Comparison of ENCODE assay signal across 28 mouse cellular contexts in the genomic region with DNA sequence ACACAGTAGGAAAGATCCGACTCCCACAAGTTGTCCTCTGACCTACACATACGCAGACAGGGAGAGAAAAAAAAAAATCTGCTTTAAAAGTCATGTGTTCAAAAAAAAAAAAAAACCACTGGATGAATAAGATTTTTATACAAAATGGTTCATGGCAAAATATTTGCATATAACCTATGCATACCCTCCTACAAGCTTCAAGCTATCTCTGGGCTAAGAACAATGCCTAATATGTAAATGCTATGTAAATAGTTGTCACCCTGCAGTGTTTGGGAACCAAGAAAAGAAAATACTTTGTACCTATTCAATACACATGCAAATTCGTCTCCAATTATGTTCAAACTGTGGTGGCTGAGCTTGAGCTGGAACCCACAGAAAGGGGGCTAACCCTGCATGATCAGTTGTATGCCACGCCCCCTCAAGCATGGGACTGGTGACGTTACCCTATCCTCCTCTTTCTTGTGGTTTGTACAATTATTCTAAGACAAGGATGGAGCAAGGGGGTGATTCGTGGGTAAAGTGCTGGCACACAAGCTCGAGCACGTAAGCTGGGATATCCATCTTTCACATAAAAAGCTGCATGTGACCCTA. TPM values are rescaled to one million over a fixed set of nuclear protein-coding genes. Genes with fewer than 3 reads are reported as not detected.
DNase-seq lines count a peak whose midpoint lies in the region; ATAC-seq and TF ChIP-seq lines count a peak whose summit lies in the region.
"Had no signal": no experiment of that assay in that cellular context is flagged by ENCODE, and none has a peak within 500 bp of the region (broad histone marks: within the 10 kb centered on the region; RNA-seq: fewer than 3 reads in every experiment).

No protein-coding gene starts in this region.

- H3K79me2 ChIP-seq in CH12.LX (replicated peaks; ENCODE audit: control insufficient read depth, extremely low read depth, insufficient read depth, poor library complexity, severe bottlenecking) = no peaks in the 10 kb centered on the region

- no peak for TF ChIP-seq CTCF in CH12.LX (conservative IDR thresholded peaks at IDR 0.05 in 1 of 2, IDR thresholded peaks at IDR 0.05 in 1 of 2; ENCODE audit: low read depth in 2 of 2, low read length in 2 of 2)

- no peak for DNase-seq in hindbrain, embryonic 11.5 days (ENCODE audit: low spot score)
- no peak for DNase-seq in hindbrain, embryonic 14.5 days (ENCODE audit: low spot score)
- DNase-seq in CH12.LX (ENCODE audit: extremely low read depth) = peak; percentile 86
- peak; percentile 86 for DNase-seq in R1 (ENCODE audit: low read depth, low spot score)
- DNase-seq in spleen, adult 18-20 months = no peak
- DNase-seq in ovary, adult 18-20 months (ENCODE audit: low spot score) = no peak
- DNase-seq: cerebellum, adult 18-20 months; cerebellum, postnatal 14 days; gastrocnemius, adult 2 months; heart, postnatal 36 days; kidney, adult 18-20 months; kidney, postnatal 4 days; lung, adult 18-20 months; lung, postnatal 10 days; right cerebral cortex, postnatal 4 days; thymus, postnatal 36 days had no signal

- ATAC-seq in hindbrain, embryonic 11.5 days (ENCODE audit: low FRiP score) = peak; percentile 77; the same call in 1 of the 2 replicates
- no peak for ATAC-seq in hindbrain, embryonic 14.5 days (ENCODE audit: low FRiP score)
- 0 out of 2 replicates have a peak, but pooled peaks have one; percentile 55 for ATAC-seq in forebrain, embryonic 15.5 days (replicated peaks)
- ATAC-seq: liver, embryonic 12.5 days had no signal

- TF ChIP-seq POLR2A in CH12.LX (IDR thresholded peaks at IDR 0.05; ENCODE audit: low read depth, low read length) = no peak

- no peak for TF ChIP-seq RAD21 in CH12.LX (IDR thresholded peaks at IDR 0.05; ENCODE audit: low read depth, low read length)

- H3K9me3 ChIP-seq in hindbrain, embryonic 11.5 days (ENCODE audit: control insufficient read depth, low read length) = no peaks in the 10 kb centered on the region
- H3K9me3 ChIP-seq in hindbrain, embryonic 14.5 days (ENCODE audit: control insufficient read depth, low read length) = no peaks in the 10 kb centered on the region
- H3K9me3 ChIP-seq in CH12.LX (replicated peaks; ENCODE audit: low read length) = peaks cover 2% of the 10 kb centered on the region
- no peaks in the 10 kb centered on the region for H3K9me3 ChIP-seq in forebrain, embryonic 15.5 days
- H3K9me3 ChIP-seq: embryonic facial prominence, embryonic 12.5 days; limb, embryonic 13.5 days; liver, embryonic 12.5 days; midbrain, embryonic 10.5 days; neural tube, embryonic 12.5 days; stomach, embryonic 15.5 days had no signal

- H3K36me3 ChIP-seq in hindbrain, embryonic 11.5 days (ENCODE audit: control insufficient read depth, insufficient read depth, low read length) = no peaks in the 10 kb centered on the region
- no peaks in the 10 kb centered on the region for H3K36me3 ChIP-seq in hindbrain, embryonic 14.5 days (replicated peaks; ENCODE audit: control insufficient read depth, insufficient read depth)
- peaks cover 0 to 24% of the 10 kb centered on the region in 2 experiments for H3K36me3 ChIP-seq in CH12.LX (replicated peaks in 1 of 2; ENCODE audit: control insufficient read depth in 1 of 2, insufficient read depth in 1 of 2, low read length in 1 of 2)
- H3K36me3 ChIP-seq in forebrain, embryonic 15.5 days = no peaks in the 10 kb centered on the region
- H3K36me3 ChIP-seq: embryonic facial prominence, embryonic 12.5 days; limb, embryonic 13.5 days; liver, embryonic 12.5 days; midbrain, embryonic 10.5 days; neural tube, embryonic 12.5 days; stomach, embryonic 15.5 days had no signal

- WGBS in hindbrain, embryonic 11.5 days = 52% methylated on average over 8 of the region's 8 CpGs
- 35% methylated on average over 8 of the region's 8 CpGs for WGBS in hindbrain, embryonic 14.5 days
- WGBS in forebrain, embryonic 15.5 days = 27% methylated on average over 8 of the region's 8 CpGs

- H3K9ac ChIP-seq in hindbrain, embryonic 11.5 days (ENCODE audit: low read depth, low read length) = no peak overlapping the region
- H3K9ac ChIP-seq in hindbrain, embryonic 14.5 days = no peak overlapping the region
- H3K9ac ChIP-seq in CH12.LX (ENCODE audit: insufficient read depth, low read depth) = no peak overlapping the region
- H3K9ac ChIP-seq in forebrain, embryonic 15.5 days (replicated peaks) = no peak overlapping the region
- H3K9ac ChIP-seq: embryonic facial prominence, embryonic 12.5 days; limb, embryonic 13.5 days; liver, embryonic 12.5 days; neural tube, embryonic 12.5 days; stomach, embryonic 15.5 days had no signal

- TF ChIP-seq EP300 in CH12.LX (IDR thresholded peaks at IDR 0.05; ENCODE audit: low read length) = no peak

- in situ Hi-C loops in CH12.LX (cut with MboI; ENCODE audit: low pct_ligation_motif_present, low pct_unique_long_range_greater_than_20kb, low sequenced_read_pairs) = no loop called here

- H3K4me3 ChIP-seq in hindbrain, embryonic 11.5 days (ENCODE audit: low read depth, low read length) = no peak overlapping the region
- H3K4me3 ChIP-seq in hindbrain, embryonic 14.5 days (replicated peaks; ENCODE audit: low read length) = no peak overlapping the region
- H3K4me3 ChIP-seq in CH12.LX (replicated peaks in 1 of 3; ENCODE audit: low read depth in 2 of 3, low read length in 2 of 3, poor library complexity in 1 of 3) = no peak overlapping the region
- H3K4me3 ChIP-seq in forebrain, embryonic 15.5 days = no peak overlapping the region
- H3K4me3 ChIP-seq: embryonic facial prominence, embryonic 12.5 days; gastrocnemius, adult 2 months; limb, embryonic 13.5 days; liver, embryonic 12.5 days; midbrain, embryonic 10.5 days; neural tube, embryonic 12.5 days; stomach, embryonic 15.5 days had no signal

- 0 out of 2 replicates have a peak, but pooled peaks cover 3% of the 10 kb centered on the region for H3K4me1 ChIP-seq in hindbrain, embryonic 11.5 days (replicated peaks; ENCODE audit: control insufficient read depth, insufficient read depth, low read length)
- peaks cover 13% of the 10 kb centered on the region; the same call in 1 of the 2 replicates for H3K4me1 ChIP-seq in hindbrain, embryonic 14.5 days (replicated peaks; ENCODE audit: control insufficient read depth, insufficient read depth, low read length)
- H3K4me1 ChIP-seq in CH12.LX (ENCODE audit: control insufficient read depth in 1 of 2, insufficient read depth in 2 of 2) = peaks cover 16 to 36% of the 10 kb centered on the region in 2 experiments
- H3K4me1 ChIP-seq in forebrain, embryonic 15.5 days = peaks cover 15% of the 10 kb centered on the region
- H3K4me1 ChIP-seq: stomach, embryonic 15.5 days had no signal

- no peaks in the 10 kb centered on the region for H3K27me3 ChIP-seq in hindbrain, embryonic 11.5 days (ENCODE audit: control insufficient read depth, insufficient read depth, low read length)
- no peaks in the 10 kb centered on the region for H3K27me3 ChIP-seq in hindbrain, embryonic 14.5 days (ENCODE audit: control insufficient read depth, insufficient read depth, low read length)
- no peaks in the 10 kb centered on the region for H3K27me3 ChIP-seq in CH12.LX (replicated peaks)
- H3K27me3 ChIP-seq in forebrain, embryonic 15.5 days = no peaks in the 10 kb centered on the region
- H3K27me3 ChIP-seq: embryonic facial prominence, embryonic 12.5 days; limb, embryonic 13.5 days; liver, embryonic 12.5 days; neural tube, embryonic 12.5 days; stomach, embryonic 15.5 days had no signal

- no peak overlapping the region for H3K27ac ChIP-seq in hindbrain, embryonic 11.5 days (ENCODE audit: low read depth, low read length)
- no peak overlapping the region for H3K27ac ChIP-seq in hindbrain, embryonic 14.5 days
- peak overlapping the region; percentile 50 for H3K27ac ChIP-seq in CH12.LX (ENCODE audit: insufficient read depth, low read depth)
- no peak overlapping the region for H3K27ac ChIP-seq in forebrain, embryonic 15.5 days (replicated peaks)
- H3K27ac ChIP-seq: embryonic facial prominence, embryonic 12.5 days; gastrocnemius, adult 2 months; limb, embryonic 13.5 days; liver, embryonic 12.5 days; midbrain, embryonic 10.5 days; neural tube, embryonic 12.5 days; stomach, embryonic 15.5 days had no signal

- dilution Hi-C loops in CH12.LX (cut with MboI; ENCODE audit: extremely low pct_ligation_motif_present, extremely low pct_unique_long_range_greater_than_20kb, low sequenced_read_pairs) = no loop called here

- no peak overlapping the region for H3K4me2 ChIP-seq in hindbrain, embryonic 11.5 days (replicated peaks; ENCODE audit: low read depth, low read length)
- H3K4me2 ChIP-seq in hindbrain, embryonic 14.5 days (replicated peaks) = no peak overlapping the region
- H3K4me2 ChIP-seq in CH12.LX (ENCODE audit: insufficient read depth, low read depth, poor library complexity, severe bottlenecking) = peak overlapping the region; percentile 41; the same call in 1 of the 2 replicates
- H3K4me2 ChIP-seq in forebrain, embryonic 15.5 days (replicated peaks) = no peak overlapping the region
- H3K4me2 ChIP-seq: embryonic facial prominence, embryonic 12.5 days; limb, embryonic 13.5 days; liver, embryonic 12.5 days; neural tube, embryonic 12.5 days; stomach, embryonic 15.5 days had no signal

TF ChIP-seq in CH12.LX, 34 proteins besides CTCF, POLR2A, EP300 and RAD21:
- peak; percentile 51 for TF ChIP-seq ZNF384 (IDR thresholded peaks at IDR 0.05; ENCODE audit: low read depth, low read length)
- TF ChIP-seq TCF12 (IDR thresholded peaks at IDR 0.05; ENCODE audit: low read depth, low read length) = no peak
- TF ChIP-seq BHLHE40 (IDR thresholded peaks at IDR 0.05; ENCODE audit: low read depth, low read length) = peak; percentile 32; the same call in 1 of the 2 replicates
- no peak for TF ChIP-seq CHD1 (IDR thresholded peaks at IDR 0.05; ENCODE audit: low read depth, low read length)
- TF ChIP-seq MEF2A (IDR thresholded peaks at IDR 0.05; ENCODE audit: borderline replicate concordance, low read depth, low read length) = peak; percentile 13; the same call in 1 of the 2 replicates
TF ChIP-seq in CH12.LX: peak in this region for 3.

RNA-seq across cellular contexts. Expression of gene Fam210b, which starts 41.2 kb away (rescaled TPM):
- 27.6 TPM in 2 replicates for polyA plus RNA-seq in hindbrain, embryonic 11.5 days (2014; fragmentation: Nextera tagmentation; extraction: Ambion mirVana)
- polyA plus RNA-seq in hindbrain, embryonic 14.5 days (2014; fragmentation: Nextera tagmentation; extraction: Ambion mirVana) = 17.9 and 18.5 TPM in 2 replicates
- 1.1 and 1.5 TPM in 2 replicates for total RNA-seq in CH12.LX (2012; rRNA removed)
- total RNA-seq in CH12.LX (2014; rRNA removed) = 0.58 and 0.68 TPM in 2 replicates
- 1.1 and 1.2 TPM in 2 replicates for polyA plus RNA-seq in CH12.LX (2012; ENCODE audit: insufficient read length, low read depth)
- polyA plus RNA-seq in forebrain, embryonic 15.5 days (2015; fragmentation: Nextera tagmentation; extraction: Ambion mirVana) = 75.9 and 76.8 TPM in 2 replicates

RNA-seq across cellular contexts. Expression of gene Mc3r, which starts 55.9 kb away (rescaled TPM):
- polyA plus RNA-seq in hindbrain, embryonic 11.5 days (2014; fragmentation: Nextera tagmentation; extraction: Ambion mirVana) = not detected in 2 replicates
- 0.15 and 0.30 TPM in 2 replicates for polyA plus RNA-seq in hindbrain, embryonic 14.5 days (2014; fragmentation: Nextera tagmentation; extraction: Ambion mirVana)
- total RNA-seq in CH12.LX (2012; rRNA removed) = not detected in 2 replicates
- total RNA-seq in CH12.LX (2014; rRNA removed) = not detected in 2 replicates
- not detected in 2 replicates for polyA plus RNA-seq in CH12.LX (2012; ENCODE audit: insufficient read length, low read depth)
- polyA plus RNA-seq in forebrain, embryonic 15.5 days (2015; fragmentation: Nextera tagmentation; extraction: Ambion mirVana) = 0.18 and 0.24 TPM in 2 replicates
- total RNA-seq: adrenal gland, postnatal 4 days; gastrocnemius, adult 2 months; gastrocnemius, postnatal 4 days; heart, adult 8-10 months; heart, postnatal 36 days had no signal
- polyA plus RNA-seq: embryonic facial prominence, embryonic 12.5 days; heart, embryonic 14.5 days; kidney, embryonic 16.5 days; midbrain, embryonic 10.5 days; neural tube, embryonic 12.5 days; stomach, embryonic 15.5 days had no signal

Comparison
In these comparisons a context has a peak if more than half of its experiments do, and no peak if none do; other contexts are left out.
1. DNase-seq: peak in CH12.LX (single experiment) and R1 (single experiment); none in hindbrain, embryonic 11.5 days (single experiment), hindbrain, embryonic 14.5 days (single experiment), spleen, adult 18-20 months (0 of 2) and ovary, adult 18-20 months (single experiment).